In genomic region chr8:122155964-122156363, GRCm38 (mm10) we compare ENCODE assay signal across 15 mouse cellular contexts.
"Had no signal": no experiment of that assay in that cellular context is flagged by ENCODE, and none has a peak within 500 bp of the region (broad histone marks: within the 10 kb centered on the region; RNA-seq: fewer than 3 reads in every experiment).

No protein-coding gene starts in this region.

- H3K4me2 ChIP-seq: limb, embryonic 15.5 days; liver, embryonic 12.5 days; lung, embryonic 14.5 days; midbrain, embryonic 15.5 days; neural tube, embryonic 13.5 days; stomach, embryonic 15.5 days had no signal

- DNase-seq: kidney, adult 9 months; layer of hippocampus, adult 9-11 months; layer of hippocampus, postnatal 36 days; retina, postnatal 1 day; right cerebral cortex, postnatal 4 days; thymus, adult 2 months; thymus, postnatal 25 days had no signal

- H3K9ac ChIP-seq: limb, embryonic 15.5 days; liver, embryonic 12.5 days; lung, embryonic 14.5 days; midbrain, embryonic 15.5 days; neural tube, embryonic 13.5 days; stomach, embryonic 15.5 days had no signal

- H3K9me3 ChIP-seq: limb, embryonic 15.5 days; liver, embryonic 12.5 days; midbrain, embryonic 15.5 days; neural tube, embryonic 13.5 days; stomach, embryonic 15.5 days had no signal

- H3K4me1 ChIP-seq: liver, embryonic 12.5 days; midbrain, embryonic 15.5 days had no signal

- H3K27me3 ChIP-seq: limb, embryonic 15.5 days; midbrain, embryonic 15.5 days; neural tube, embryonic 13.5 days; stomach, embryonic 15.5 days had no signal

- H3K4me3 ChIP-seq: limb, embryonic 15.5 days; liver, embryonic 12.5 days; midbrain, embryonic 15.5 days; neural tube, embryonic 13.5 days; stomach, embryonic 15.5 days had no signal

- ATAC-seq: liver, embryonic 12.5 days; midbrain, embryonic 15.5 days had no signal

- H3K36me3 ChIP-seq: limb, embryonic 15.5 days; liver, embryonic 12.5 days; midbrain, embryonic 15.5 days; neural tube, embryonic 13.5 days; stomach, embryonic 15.5 days had no signal

- H3K27ac ChIP-seq: kidney, postnatal 0 days; limb, embryonic 15.5 days; liver, embryonic 12.5 days; macrophage; midbrain, embryonic 15.5 days; neural tube, embryonic 13.5 days; stomach, embryonic 15.5 days had no signal
